Mouse (Mus musculus) Patski (cell line): ENCODE data around the gene Sars2. TPM values are rescaled to one million over a fixed set of nuclear protein-coding genes. Genes with fewer than 3 reads are reported as not detected.

Experiments used
- ATAC-seq: fragments of 100-300 bp; one replicate; pipeline ENCODE4 v1.8.0; 2021
- CTCF ChIA-PET: fragments of 350-600 bp; sonication (Branson Sonifier 250); formaldehyde crosslinking; loops from one replicate; lab custom pipeline; 2022; ENCODE audit warnings: inconsistent platforms; lab: Charles Lee
- POLR2A ChIA-PET: fragments of 350-600 bp; sonication (Branson Sonifier 250); formaldehyde crosslinking; loops from one replicate; lab custom pipeline; 2022; ENCODE audit warnings: antibody characterized with exemption, inconsistent platforms; lab: Charles Lee
- DNase-seq: peaks from one replicate; pipeline ENCODE4 v3.0.0-alpha.2; 2011; ENCODE audit warnings: low read depth, low spot score
- H3K27me3 ChIP-seq: fragments of 371-371 bp; one replicate; pipeline ENCODE4 v1.5.1; 2021
- CTCF ChIP-seq: fragments of 100-300 bp; IDR thresholded peaks from one replicate; pipeline ENCODE4 v1.5.1; 2021
- in situ Hi-C: fragments of 300-500 bp; cut with MboI; formaldehyde crosslinking; loops from 3 replicates; pipeline ENCODE4 v1.11.1; 2018; ENCODE audit warnings: low pct_unique_long_range_greater_than_20kb, mixed read lengths
- polyA plus RNA-seq: library from polyadenylated mRNA; unstranded; gene quantifications from one replicate; pipeline ENCODE4 v1.2.3, GENCODE M21; 2021

Sars2 gene
- polyA plus RNA-seq, 1 experiment from 2014 or later, result 14.8 TPM

DNA sequence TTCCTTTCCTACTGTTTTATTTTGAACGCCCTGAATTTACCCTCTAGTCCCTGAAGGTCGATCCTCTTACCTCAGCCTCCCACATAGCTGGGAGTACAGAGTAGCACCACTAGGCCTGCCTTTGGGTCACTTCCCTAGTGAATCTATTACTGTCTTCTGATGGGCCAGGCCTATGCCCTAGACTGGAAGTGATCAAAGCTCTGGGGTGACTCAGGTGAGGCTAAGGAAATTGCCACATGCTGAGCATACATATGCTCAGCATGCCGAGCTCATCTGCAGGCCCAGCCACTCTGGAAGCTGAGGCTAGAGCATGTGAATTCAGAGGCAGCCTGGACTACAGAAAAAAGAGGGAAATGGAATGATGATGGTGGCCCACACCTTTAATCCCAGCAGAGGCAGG is 31.4 kb downstream of the Sars2 start:
- in situ Hi-C loops, result no loop called here
- no peak for ATAC-seq

DNA sequence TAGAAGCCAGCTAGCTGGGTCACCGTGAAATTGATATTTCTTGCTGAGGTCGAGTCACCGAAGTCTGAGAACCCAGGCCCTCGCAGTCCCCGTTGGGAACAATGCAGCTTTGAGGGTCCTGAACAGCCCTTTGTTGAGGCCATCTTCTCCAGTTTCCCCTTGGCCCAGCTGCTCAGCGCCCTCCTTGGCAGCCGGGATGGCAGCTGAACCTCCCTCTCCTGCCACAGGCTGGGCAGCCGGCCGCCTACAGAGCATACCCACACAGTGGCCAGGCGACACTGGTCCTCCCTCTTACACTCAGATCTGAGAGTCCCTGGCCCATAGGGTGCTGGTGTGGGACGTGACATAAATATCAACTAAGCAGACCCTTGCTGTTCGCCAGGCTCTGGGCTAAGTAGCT is 32.4 kb downstream of the Sars2 start:
- in situ Hi-C loops, result no loop called here
- ATAC-seq, result no peak
- no peak for DNase-seq
- H3K27me3 ChIP-seq, result no peaks in the 10 kb centered on the region
- TF ChIP-seq CTCF, result no peak
- POLR2A ChIA-PET, result interaction anchor here (0.8 kb wide), 1 partner anchor 16 kb away, joined by 4 read pairs; no protein-coding TSS in a partner anchor
- CTCF ChIA-PET, result interaction anchor here (1.1 kb wide), 1 partner anchor 93 kb away, joined by 3 read pairs; no protein-coding TSS in a partner anchor

More for the DNA sequence above, 31.4 kb downstream of the Sars2 start:
- ChIA-PET CTCF (no interaction called here), POLR2A (no interaction called here)
- TF ChIP-seq CTCF, result no peak
- no peaks in the 10 kb centered on the region for H3K27me3 ChIP-seq
- no peak for DNase-seq

GRCm38 (mm10) chr7:28775129-28775528 is 33.3 kb downstream of the Sars2 start:
- no peak for TF ChIP-seq CTCF
- H3K27me3 ChIP-seq, result no peaks in the 10 kb centered on the region
- ChIA-PET POLR2A (no interaction called here), CTCF (interaction anchor here (1.1 kb wide), 2 partner anchors 10 to 92 kb away, joined by 3 to 4 read pairs; no protein-coding TSS in a partner anchor)
- DNase-seq (no peak), ATAC-seq (no peak)
- in situ Hi-C loops, result no loop called here

- in situ Hi-C loops, result no loop called here
- CTCF ChIA-PET, result interaction anchor here (2.6 kb wide), 1 partner anchor 13 kb away, joined by 9 read pairs; no protein-coding TSS in a partner anchor
- H3K27me3 ChIP-seq, result no peaks in the 10 kb centered on the region
- ATAC-seq, result no peak
- POLR2A ChIA-PET, result interaction anchor here (0.6 kb wide), 1 partner anchor 13 kb away, joined by 3 read pairs; no protein-coding TSS in a partner anchor
- no peak for DNase-seq
- TF ChIP-seq CTCF, result no peak
Observed at GRCm38 (mm10) chr7:28778825-28779224, 37.0 kb downstream of the Sars2 start.

GRCm38 (mm10) chr7:28780067-28780658 is 38.4 kb downstream of the Sars2 start:
- in situ Hi-C loops, result no loop called here
- no peaks in the 10 kb centered on the region for H3K27me3 ChIP-seq
- DNase-seq, result no peak
- TF ChIP-seq CTCF, result no peak
- ATAC-seq, result no peak
- CTCF ChIA-PET, result interaction anchor here (0.8 to 2.6 kb wide), 7 partner anchors 10 to 92 kb away, joined by 3 to 9 read pairs (median 3); no protein-coding TSS in a partner anchor
- POLR2A ChIA-PET, result interaction anchor here (0.6 kb wide), 1 partner anchor 88 kb away, joined by 3 read pairs; no protein-coding TSS in a partner anchor

GRCm38 (mm10) chr7:28780857-28781256 is 39.1 kb downstream of the Sars2 start:
- DNase-seq, result no peak
- no peaks in the 10 kb centered on the region for H3K27me3 ChIP-seq
- ChIA-PET POLR2A (interaction anchor here (0.7 kb wide), 1 partner anchor 87 kb away, joined by 4 read pairs; no protein-coding TSS in a partner anchor), CTCF (interaction anchor here (1.0 to 2.6 kb wide), 4 partner anchors 9 to 32 kb away, joined by 3 to 9 read pairs (median 4); no protein-coding TSS in a partner anchor)
- ATAC-seq, result no peak
- in situ Hi-C loops, result no loop called here
- TF ChIP-seq CTCF, result no peak

GRCm38 (mm10) chr7:28781261-28781663 is 39.5 kb downstream of the Sars2 start:
- no peak for DNase-seq
- in situ Hi-C loops, result no loop called here
- ChIA-PET CTCF (interaction anchor here (1.1 kb wide), 1 partner anchor 9 kb away, joined by 3 read pairs; no protein-coding TSS in a partner anchor), POLR2A (interaction anchor here (0.7 kb wide), 1 partner anchor 87 kb away, joined by 4 read pairs; no protein-coding TSS in a partner anchor)
- no peaks in the 10 kb centered on the region for H3K27me3 ChIP-seq
- no peak for ATAC-seq
- TF ChIP-seq CTCF, result no peak

DNA sequence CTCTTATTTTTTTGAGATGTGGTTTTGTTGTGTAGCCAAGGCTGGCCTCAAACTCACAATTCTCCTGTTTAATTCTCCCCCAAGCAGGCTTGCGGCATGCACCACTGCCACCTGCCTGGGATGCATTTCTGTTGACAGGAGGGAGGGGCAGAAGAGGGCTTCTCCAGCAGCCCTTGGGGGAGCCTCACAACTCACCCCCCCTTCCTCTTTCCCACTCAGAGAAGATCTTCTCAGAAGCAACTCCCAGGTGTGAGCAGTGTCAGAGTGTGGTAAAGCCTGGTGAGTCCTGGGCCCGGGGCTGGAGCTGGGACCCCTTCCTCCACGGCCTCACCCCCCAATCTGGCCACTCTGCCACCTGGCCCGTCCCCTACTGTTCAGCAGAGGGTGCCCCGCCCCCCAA is 43.4 kb downstream of the Sars2 start:
- ChIA-PET POLR2A (no interaction called here), CTCF (interaction anchor here (1.0 to 1.2 kb wide), 2 partner anchors 9 to 12 kb away, joined by 3 to 4 read pairs; no protein-coding TSS in a partner anchor)
- ATAC-seq, result no peak
- in situ Hi-C loops, result loop anchor here (5.0 kb wide), 1 partner anchor 252 kb away; no protein-coding TSS in a partner anchor
- DNase-seq, result no peak
- H3K27me3 ChIP-seq, result no peaks in the 10 kb centered on the region
- no peak for TF ChIP-seq CTCF

DNA sequence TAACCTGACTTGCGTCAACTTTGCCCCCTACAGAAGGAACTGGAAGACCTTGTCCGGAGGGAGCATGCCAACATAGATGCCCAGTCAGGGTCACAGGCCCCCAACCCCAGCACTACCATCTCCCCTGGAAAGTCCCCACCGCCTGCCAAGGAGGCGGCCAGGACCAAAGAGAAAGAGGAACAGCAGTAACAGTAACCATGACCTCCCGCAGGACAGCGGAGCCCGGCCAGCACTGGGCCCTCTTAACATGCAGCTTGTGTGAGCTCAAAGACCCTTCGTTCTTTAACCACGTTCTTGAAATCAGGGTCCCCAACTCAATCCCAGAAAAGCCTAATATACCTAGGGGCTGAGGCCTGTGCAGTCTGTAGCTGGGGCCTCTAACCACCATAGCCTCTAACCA is 46.1 kb downstream of the Sars2 start:
- TF ChIP-seq CTCF, result no peak
- POLR2A ChIA-PET, result no interaction called here

GRCm38 (mm10) chr7:28788307-28789195 is 46.8 kb downstream of the Sars2 start, which contains the start of gene Rinl:
TSS of gene Rinl (plus strand) at chr7:28788969.
- DNase-seq (no peak), ATAC-seq (no peak)
- POLR2A ChIA-PET, result interaction anchor here (0.6 kb wide), 1 partner anchor 15 kb away, joined by 3 read pairs; no protein-coding TSS in a partner anchor

More for the DNA sequence above, 46.1 kb downstream of the Sars2 start:
- no peak for ATAC-seq
- no peak for DNase-seq
- H3K27me3 ChIP-seq, result no peaks in the 10 kb centered on the region
- CTCF ChIA-PET, result no interaction called here
- in situ Hi-C loops, result loop anchor here (5.0 kb wide), 1 partner anchor 249 kb away; no protein-coding TSS in a partner anchor

More at GRCm38 (mm10) chr7:28788307-28789195, 46.8 kb downstream of the Sars2 start, which contains the start of gene Rinl:
- in situ Hi-C loops, result loop anchor here (5.0 kb wide), 1 partner anchor 249 kb away; no protein-coding TSS in a partner anchor
- CTCF ChIA-PET, result interaction anchor here (1.6 kb wide), 1 partner anchor 79 kb away, joined by 5 read pairs; no protein-coding TSS in a partner anchor
- TF ChIP-seq CTCF, result no peak
- no peaks in the 10 kb centered on the region for H3K27me3 ChIP-seq
